Mouse (Mus musculus): ENCODE data around the gene Sept9.

Gene Sept9

DNA sequence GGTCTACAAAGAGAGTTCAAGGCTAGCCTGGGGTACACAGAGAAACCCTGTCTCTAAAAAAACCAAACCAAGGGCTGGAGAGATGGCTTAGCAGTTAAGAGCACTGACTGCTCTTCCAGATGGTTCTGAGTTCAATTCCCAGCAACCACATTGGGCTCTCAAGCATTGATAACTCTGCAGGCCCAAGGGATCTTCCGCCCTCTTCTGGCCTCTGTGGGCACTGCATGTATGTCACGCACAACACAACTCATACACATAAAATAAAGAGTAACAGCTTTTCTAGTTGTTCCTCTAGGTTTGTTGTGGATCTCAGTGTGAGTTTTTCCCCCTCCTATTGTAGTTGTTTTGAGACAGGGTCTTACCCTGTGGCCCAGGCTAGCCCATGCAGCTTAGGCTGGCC lies 192.8 kb downstream of the Sept9 start:
- DNase-seq, result no peak

GRCm38 (mm10) chr11:117393715-117394114 lies 194.3 kb downstream of the Sept9 start:
- no peak for DNase-seq

DNA sequence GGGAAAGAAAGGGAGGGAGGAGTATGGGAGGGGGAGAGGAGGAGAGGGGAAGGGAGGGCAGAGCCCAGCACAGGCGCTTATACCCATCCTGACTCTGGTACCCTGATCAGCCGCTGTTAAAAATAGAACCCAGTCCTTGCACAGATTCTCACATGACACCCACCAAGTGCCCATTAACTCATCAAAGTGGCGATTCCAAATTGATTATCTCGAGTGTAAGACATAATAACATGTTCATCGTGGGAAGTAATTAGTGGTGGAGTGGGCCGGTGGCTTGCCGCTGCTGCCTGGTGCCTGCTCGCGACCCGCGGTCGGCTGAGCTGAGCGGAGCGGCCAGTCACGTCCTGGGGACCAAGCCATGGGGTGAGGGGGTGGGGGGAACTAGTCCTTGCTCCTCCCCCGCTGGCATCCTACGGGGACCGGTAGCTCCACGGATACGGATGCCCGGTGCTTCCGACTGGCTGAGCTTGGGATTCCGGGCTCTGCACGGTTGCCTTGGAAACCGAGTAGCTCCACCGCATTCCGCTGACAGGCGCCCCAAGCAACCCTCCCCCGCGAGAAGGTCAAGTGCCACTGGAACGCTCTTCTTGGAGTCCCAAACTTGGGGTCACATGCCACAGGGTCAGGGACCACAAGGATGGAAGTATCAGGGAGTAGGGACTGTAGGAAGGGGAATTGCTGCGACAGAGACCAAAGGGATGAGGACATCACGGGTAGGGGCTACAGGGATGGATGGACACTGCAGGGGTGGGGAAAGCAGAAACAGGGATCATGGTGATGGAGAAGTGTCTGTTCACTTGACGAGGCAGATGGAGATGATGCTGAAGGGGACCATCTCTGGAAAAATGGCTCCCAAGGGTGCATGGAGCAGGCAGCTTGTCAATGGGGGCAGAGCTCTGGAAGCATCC lies 195.0 kb downstream of the Sept9 start:
- no peak for DNase-seq

DNA sequence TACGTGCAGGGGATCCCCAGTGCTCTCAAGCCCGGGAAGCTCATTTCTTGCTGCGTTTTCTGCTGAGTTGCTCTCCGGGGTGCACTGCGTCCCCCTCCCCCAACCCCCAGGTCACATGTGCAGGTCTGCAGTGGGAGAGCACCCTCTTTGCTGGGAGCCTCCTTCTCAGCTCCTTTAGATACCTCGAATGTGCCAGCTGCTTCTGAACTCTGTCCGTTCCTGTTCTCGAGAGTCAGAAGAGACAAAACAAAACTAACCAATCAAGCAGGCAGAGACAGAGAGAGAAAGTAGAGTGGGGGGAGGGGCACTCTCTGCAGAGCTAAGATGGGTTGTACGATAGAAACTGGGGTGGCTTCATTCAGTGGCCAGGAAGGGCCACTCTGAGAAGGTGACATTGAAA lies 195.8 kb downstream of the Sept9 start:
- no peak for DNase-seq

- no peak for DNase-seq
These were observed 197.5 kb downstream of the Sept9 start for GRCm38 (mm10) chr11:117396929-117397328.

- DNase-seq, result peak; percentile 37
These were observed 198.3 kb downstream of the Sept9 start for GRCm38 (mm10) chr11:117397755-117398154.

DNA sequence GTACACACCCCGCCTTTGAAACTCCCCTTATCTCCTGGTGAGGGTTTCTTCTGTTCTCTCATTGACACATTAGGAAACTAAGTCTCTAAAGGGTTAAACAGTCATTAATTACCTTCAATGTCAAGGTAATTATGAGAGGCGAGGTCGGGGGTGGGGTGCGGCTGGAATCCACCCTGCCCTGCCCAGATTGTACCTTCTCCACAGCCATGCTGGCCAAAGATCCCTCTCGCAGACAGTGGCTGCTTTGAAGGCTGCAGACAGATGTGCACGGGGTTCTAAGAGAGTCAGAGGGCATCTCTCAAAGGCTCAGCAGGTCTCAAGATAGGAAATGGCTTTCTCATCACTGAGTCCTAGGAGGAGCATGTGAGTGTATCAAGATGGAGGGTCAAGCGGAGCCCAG lies 198.7 kb downstream of the Sept9 start:
- no peak for DNase-seq

DNA sequence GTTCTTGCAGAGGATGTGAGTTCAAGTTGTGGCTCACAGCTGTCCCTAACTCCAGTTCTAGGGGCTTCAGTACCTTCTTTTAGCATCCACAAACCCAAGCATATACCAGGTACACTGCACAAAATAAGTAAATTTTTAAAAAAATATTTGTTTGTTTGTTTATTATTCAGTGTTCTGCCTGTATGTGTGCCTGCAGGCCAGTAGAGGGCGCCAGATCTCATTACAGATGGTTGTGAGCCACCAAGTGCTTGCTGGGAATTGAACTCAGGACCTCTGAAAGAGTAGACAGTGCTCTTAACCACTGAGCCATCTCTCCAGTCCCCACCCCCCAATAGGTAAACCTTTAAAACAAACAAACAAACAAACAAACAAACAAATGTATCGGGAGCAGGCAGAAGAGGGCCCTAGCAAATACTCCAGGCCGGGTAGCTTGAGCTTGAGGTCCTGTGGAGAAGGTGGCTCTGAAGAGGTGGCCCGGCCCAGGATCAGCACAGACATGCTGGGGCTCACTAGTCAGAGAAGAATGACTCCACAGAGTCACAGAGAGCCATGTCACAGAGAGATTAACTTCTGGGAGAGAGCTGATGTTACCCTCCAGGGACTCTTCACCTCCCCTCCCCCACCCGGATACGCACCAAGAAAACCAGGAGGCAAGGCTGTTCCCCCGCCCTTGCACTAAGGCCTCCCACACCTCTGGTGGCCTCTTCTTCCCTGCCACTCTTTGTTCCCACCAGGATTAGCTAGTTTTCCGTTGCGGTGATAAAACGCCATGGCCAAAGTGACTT lies 202.3 kb downstream of the Sept9 start:
- DNase-seq, result no peak

GRCm38 (mm10) chr11:117402550-117402949 lies 203.1 kb downstream of the Sept9 start:
- DNase-seq, result no peak

DNA sequence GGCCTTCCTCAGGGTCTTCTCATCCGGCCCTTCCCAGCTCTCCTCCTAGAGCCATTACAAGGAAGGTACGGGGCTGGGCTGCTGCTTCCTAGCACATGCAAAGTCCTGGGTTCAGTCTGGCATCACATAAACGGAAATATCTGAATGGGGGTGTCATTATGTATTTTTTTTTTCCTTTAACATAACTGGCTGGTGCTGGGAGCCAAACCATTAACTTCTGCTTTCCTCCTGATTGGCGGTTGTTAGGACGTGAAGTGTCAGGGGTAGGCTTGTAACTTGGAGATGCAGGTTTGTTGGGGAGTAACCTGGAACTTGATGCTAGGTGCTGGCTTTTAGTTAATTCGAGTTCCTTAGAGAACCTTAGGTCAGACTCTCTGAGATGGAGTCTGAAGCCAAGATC lies 203.6 kb downstream of the Sept9 start:
- DNase-seq, result no peak

DNA sequence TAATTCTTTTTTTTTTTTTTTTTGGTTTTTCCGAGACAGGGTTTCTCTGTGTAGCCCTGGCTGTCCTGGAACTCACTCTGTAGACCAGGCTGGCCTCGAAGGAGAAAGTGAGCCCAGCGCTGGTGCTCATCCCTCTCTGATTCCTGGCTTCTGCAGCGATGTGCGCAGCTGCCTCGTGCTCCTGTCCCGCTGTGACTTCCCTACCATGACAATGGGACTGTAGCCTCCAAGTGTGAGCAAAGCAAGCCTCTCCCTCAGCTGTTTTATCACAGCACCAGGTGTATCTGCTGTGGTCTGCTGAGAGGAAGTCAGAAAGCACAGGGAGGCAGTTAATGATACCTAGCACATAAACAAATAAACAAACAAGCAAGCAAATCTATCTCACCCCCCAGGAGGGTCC lies 204.3 kb downstream of the Sept9 start:
- DNase-seq, result no peak

GRCm38 (mm10) chr11:117406711-117407110 lies 207.2 kb downstream of the Sept9 start:
- DNase-seq, result no peak

GRCm38 (mm10) chr11:117407196-117407595 lies 207.7 kb downstream of the Sept9 start:
- DNase-seq, result no peak

DNA sequence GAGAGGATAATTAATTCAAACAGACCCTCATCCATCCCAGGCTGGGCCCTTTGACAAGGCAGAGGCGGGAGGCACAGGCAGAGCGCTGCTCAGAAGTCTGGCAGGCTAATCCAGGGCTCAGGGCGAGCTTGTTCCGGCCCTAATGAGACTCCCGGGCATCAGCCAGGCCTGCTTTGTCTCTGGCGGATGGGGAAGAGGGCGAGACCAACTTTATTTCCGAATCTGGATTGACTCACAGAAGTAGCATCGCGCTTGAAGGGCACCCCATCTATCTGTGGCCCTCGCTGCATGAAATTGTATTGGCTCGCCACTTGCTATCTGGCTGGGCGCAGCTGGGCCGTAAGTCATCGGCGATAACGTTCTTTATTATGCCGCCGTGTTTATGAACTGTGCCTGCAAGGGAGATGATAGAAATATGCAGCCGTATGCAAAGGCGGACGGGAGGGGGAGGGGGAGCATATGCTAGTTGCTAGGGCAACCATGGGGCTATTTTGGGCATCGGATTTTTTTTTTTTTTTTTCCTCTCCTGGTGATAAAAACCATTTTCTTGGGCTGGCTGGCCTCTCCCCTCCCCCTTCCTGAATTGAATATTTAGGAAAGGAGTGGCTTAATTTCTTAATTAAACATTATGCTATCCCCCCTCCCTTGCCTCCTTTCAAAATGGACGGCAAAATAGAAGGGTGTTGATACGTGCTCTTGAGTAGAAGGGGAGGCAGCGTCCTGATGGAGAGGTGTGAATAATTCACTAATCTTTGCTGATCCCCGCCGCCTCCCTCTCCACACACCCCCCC lies 208.4 kb downstream of the Sept9 start:
- peak; percentile 36 for DNase-seq

DNA sequence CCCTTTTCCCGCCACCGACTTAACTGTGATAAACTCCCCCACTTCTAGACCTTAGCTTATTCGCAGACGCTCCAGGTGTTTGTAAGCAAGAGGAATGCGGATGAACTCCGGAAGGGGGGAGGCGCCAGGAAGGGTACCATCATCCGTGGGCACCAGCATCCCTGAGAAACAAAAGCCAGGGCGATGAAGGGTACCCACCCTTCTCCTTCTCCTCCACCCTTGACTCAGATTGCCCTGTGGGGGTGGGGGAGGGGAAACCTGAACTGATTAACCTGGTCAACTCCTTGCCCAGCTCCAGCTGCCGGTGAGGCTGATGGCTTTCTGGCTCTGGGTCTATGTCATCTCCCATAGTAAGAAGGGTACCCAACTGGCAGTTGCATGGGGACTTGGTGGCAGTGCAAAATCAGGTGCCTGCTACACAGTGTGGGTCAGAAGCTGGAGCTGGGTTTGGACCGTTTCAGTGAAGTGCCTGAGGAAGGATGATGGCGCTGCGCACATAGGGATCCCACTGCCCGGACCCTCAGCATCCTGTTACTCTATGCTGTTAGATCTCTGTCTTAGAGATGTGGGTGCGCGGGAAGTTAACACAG lies 209.1 kb downstream of the Sept9 start:
- no peak for DNase-seq

DNA sequence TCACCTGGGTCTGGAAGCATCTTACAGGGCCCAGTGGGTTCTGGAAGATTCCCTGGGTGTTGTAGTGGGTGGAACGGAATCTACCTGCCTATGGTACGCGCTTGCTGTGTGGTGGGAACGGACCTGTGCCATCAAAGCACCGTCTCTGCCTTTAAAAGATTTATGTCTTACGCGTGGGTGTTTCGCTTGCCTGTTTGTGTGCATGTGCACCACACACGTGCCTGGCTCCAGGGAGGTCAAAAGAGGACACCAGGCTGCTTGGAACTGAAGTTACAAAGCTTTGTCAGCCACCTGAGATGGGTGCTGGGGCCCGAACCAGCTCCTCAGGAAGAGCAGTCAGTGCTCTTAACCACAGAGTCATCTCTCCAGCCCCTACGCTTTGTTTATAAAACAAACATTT lies 209.9 kb downstream of the Sept9 start:
- no peak for DNase-seq

GRCm38 (mm10) chr11:117410059-117410458 lies 210.6 kb downstream of the Sept9 start:
- DNase-seq, result no peak

DNA sequence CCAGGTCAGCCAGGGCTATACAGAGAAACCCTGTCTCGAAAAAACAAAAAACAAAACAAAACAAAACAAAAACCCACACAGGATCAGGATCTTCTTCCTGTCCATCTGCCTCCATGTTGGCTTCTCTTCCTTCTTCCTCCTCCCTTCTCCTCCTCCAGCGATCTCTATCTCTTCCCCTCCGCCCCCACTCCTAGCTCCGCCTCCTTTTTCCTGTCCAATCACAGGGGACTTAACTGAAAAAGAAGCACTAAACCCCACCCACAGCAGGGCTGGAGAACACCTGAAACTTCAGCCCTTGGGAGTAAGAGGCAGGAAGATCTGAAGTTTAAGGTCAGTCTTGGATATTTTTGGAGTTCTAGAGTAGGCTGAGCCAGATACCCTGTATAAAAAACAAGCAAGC lies 212.2 kb downstream of the Sept9 start:
- no peak for DNase-seq
